Mouse (Mus musculus): ENCODE measurements around the gene Nxn.

- TF ChIP-seq CTCF (IDR thresholded peaks at IDR 0.05; ENCODE audit: borderline replicate concordance, control insufficient read depth, extremely low read depth, insufficient read depth, low read length, poor library complexity) (no peak), POLR2A (IDR thresholded peaks at IDR 0.05; ENCODE audit: control insufficient read depth, extremely low read depth, insufficient read depth, low read length, poor library complexity) (no peak)
Measured at GRCm38 (mm10) chr11:76256129-76256528, 142.8 kb downstream of the Nxn start.

Data from thymus, adult 2 months (tissue).